Mouse (Mus musculus) CH12.LX (cell line): ENCODE data around the gene Tm4sf19. TPM values are rescaled to one million over a fixed set of nuclear protein-coding genes. Genes with fewer than 3 reads are reported as not detected.

Experiments used
- DNase-seq: peaks from one replicate; pipeline ENCODE4 v3.0.0-alpha.2; 2013; ENCODE audit errors: extremely low read depth
- H3K27ac ChIP-seq: 2 replicates; pipeline ENCODE4 v1.5.1; 2012; ENCODE audit warnings: low read depth, mild to moderate bottlenecking, control low read depth, moderate library complexity; ENCODE audit not compliant: insufficient read depth
- H3K27me3 ChIP-seq: replicated peaks from 2 replicates; pipeline ENCODE3; 2012; ENCODE audit warnings: inconsistent platforms
- H3K36me3 ChIP-seq, 2 experiments: replicated peaks in 1 of 2; 2 replicates each; pipeline versions ENCODE3 to v1.6.1; 2012; ENCODE audit warnings: inconsistent platforms in 1 of 2, low read length in 1 of 2, mild to moderate bottlenecking in 1 of 2, mixed read lengths in 1 of 2, moderate library complexity in 1 of 2; ENCODE audit not compliant: control insufficient read depth in 1 of 2, insufficient read depth in 1 of 2
- H3K4me1 ChIP-seq, 2 experiments: 2 replicates each; pipeline ENCODE4 v1.6.1; 2012; ENCODE audit warnings: inconsistent platforms in 1 of 2, moderate library complexity in 1 of 2; ENCODE audit not compliant: insufficient read depth in 2 of 2, control insufficient read depth in 1 of 2
- H3K4me2 ChIP-seq: 2 replicates; pipeline ENCODE4 v1.6.1; 2012; ENCODE audit warnings: low read depth, mild to moderate bottlenecking, control low read depth; ENCODE audit not compliant: poor library complexity, insufficient read depth, severe bottlenecking
- H3K4me3 ChIP-seq, 3 experiments: fragments of 150-350 bp in 1 of 3; sonication (generic) in 1 of 3; replicated peaks in 1 of 3; 2 replicates each; pipeline versions ENCODE3 to v1.5.1; 2011 to 2012; ENCODE audit warnings: low read depth in 2 of 3, low read length in 2 of 3, mild to moderate bottlenecking in 2 of 3, moderate library complexity in 2 of 3, control low read depth in 1 of 3, improper control_type of control experiment in 1 of 3, inconsistent platforms in 1 of 3, mixed read lengths in 1 of 3; ENCODE audit not compliant: poor library complexity in 1 of 3
- H3K79me2 ChIP-seq: replicated peaks from 2 replicates; pipeline ENCODE4 v1.6.1; 2012; ENCODE audit warnings: mild to moderate bottlenecking, moderate library complexity; ENCODE audit not compliant: control insufficient read depth, poor library complexity, insufficient read depth, severe bottlenecking; ENCODE audit errors: extremely low read depth
- H3K9ac ChIP-seq: 2 replicates; pipeline ENCODE4 v1.6.1; 2012; ENCODE audit warnings: low read depth, mild to moderate bottlenecking, control low read depth, moderate library complexity; ENCODE audit not compliant: insufficient read depth
- H3K9me3 ChIP-seq: replicated peaks from 2 replicates; pipeline ENCODE3; 2012; ENCODE audit warnings: low read length, inconsistent platforms, mixed read lengths
- BHLHE40 ChIP-seq: IDR thresholded peaks from 2 replicates; pipeline ENCODE4 v1.6.1; 2011; ENCODE audit warnings: mild to moderate bottlenecking, low read depth, low read length, improper control_type of control experiment
- CHD1 ChIP-seq: IDR thresholded peaks from 2 replicates; pipeline ENCODE4 v1.6.1; 2012; ENCODE audit warnings: low read depth, low read length, improper control_type of control experiment, inconsistent platforms
- CHD2 ChIP-seq: IDR thresholded peaks from 2 replicates; pipeline ENCODE4 v1.6.1; 2011; ENCODE audit warnings: low read length, improper control_type of control experiment
- ELF1 ChIP-seq: IDR thresholded peaks from 2 replicates; pipeline ENCODE4 v1.6.1; 2014; ENCODE audit warnings: low read depth, mild to moderate bottlenecking, inconsistent platforms, low read length, improper control_type of control experiment
- ETS1 ChIP-seq: conservative IDR thresholded peaks from 2 replicates; pipeline ENCODE4 v1.6.1; 2012; ENCODE audit warnings: low read depth, mild to moderate bottlenecking, inconsistent platforms, low read length, improper control_type of control experiment, moderate library complexity
- GABPA ChIP-seq: IDR thresholded peaks from 2 replicates; pipeline ENCODE4 v1.6.1; 2012; ENCODE audit warnings: low read depth, low read length, improper control_type of control experiment, inconsistent platforms; ENCODE audit not compliant: insufficient replicate concordance
- HCFC1 ChIP-seq: IDR thresholded peaks from 2 replicates; pipeline ENCODE4 v1.6.1; 2012; ENCODE audit warnings: low read depth, mild to moderate bottlenecking, inconsistent platforms, low read length, improper control_type of control experiment
- JUND ChIP-seq: conservative IDR thresholded peaks from 2 replicates; pipeline ENCODE4 v1.6.1; 2011; ENCODE audit warnings: low read depth, low read length, improper control_type of control experiment
- MAFK ChIP-seq: IDR thresholded peaks from 2 replicates; pipeline ENCODE4 v1.6.1; 2011; ENCODE audit warnings: low read length, improper control_type of control experiment; ENCODE audit not compliant: insufficient replicate concordance
- MAX ChIP-seq: IDR thresholded peaks from 2 replicates; pipeline ENCODE4 v1.6.1; 2011; ENCODE audit warnings: low read length, improper control_type of control experiment
- MAZ ChIP-seq: IDR thresholded peaks from 2 replicates; pipeline ENCODE4 v1.6.1; 2012; ENCODE audit warnings: low read depth, mild to moderate bottlenecking, inconsistent platforms, low read length, improper control_type of control experiment, moderate library complexity
- MXI1 ChIP-seq: IDR thresholded peaks from 2 replicates; pipeline ENCODE4 v1.6.1; 2011; ENCODE audit warnings: mild to moderate bottlenecking, low read depth, low read length, improper control_type of control experiment
- MYC ChIP-seq: IDR thresholded peaks from 2 replicates; pipeline ENCODE4 v1.6.1; 2011; ENCODE audit warnings: low read depth, mild to moderate bottlenecking, improper control_type of control experiment, low read length
- NRF1 ChIP-seq: IDR thresholded peaks from 2 replicates; pipeline ENCODE4 v1.6.1; 2014; ENCODE audit warnings: low read depth, mild to moderate bottlenecking, inconsistent platforms, low read length, improper control_type of control experiment, moderate library complexity
- POLR2A ChIP-seq: IDR thresholded peaks from 2 replicates; pipeline ENCODE4 v1.6.1; 2011; ENCODE audit warnings: low read depth, mild to moderate bottlenecking, improper control_type of control experiment, low read length
- POLR2AphosphoS2 ChIP-seq: IDR thresholded peaks from 2 replicates; pipeline ENCODE4 v1.6.1; 2011; ENCODE audit warnings: low read depth, low read length, improper control_type of control experiment
- SIN3A ChIP-seq: IDR thresholded peaks from 2 replicates; pipeline ENCODE4 v1.6.1; 2012; ENCODE audit warnings: low read length, improper control_type of control experiment, inconsistent platforms
- SMC3 ChIP-seq: IDR thresholded peaks from 2 replicates; pipeline ENCODE4 v1.6.1; 2011; ENCODE audit warnings: low read depth, low read length, improper control_type of control experiment
- TBP ChIP-seq: conservative IDR thresholded peaks from 2 replicates; pipeline ENCODE4 v1.6.1; 2011; ENCODE audit warnings: low read depth, low read length, improper control_type of control experiment
- USF1 ChIP-seq: IDR thresholded peaks from 2 replicates; pipeline ENCODE4 v1.6.1; 2014; ENCODE audit warnings: low read depth, mild to moderate bottlenecking, inconsistent platforms, low read length, improper control_type of control experiment
- ZC3H11A ChIP-seq: IDR thresholded peaks from 2 replicates; pipeline ENCODE4 v1.6.1; 2012; ENCODE audit warnings: low read depth, mild to moderate bottlenecking, inconsistent platforms, low read length, improper control_type of control experiment
- ZKSCAN1 ChIP-seq: IDR thresholded peaks from 2 replicates; pipeline ENCODE4 v1.6.1; 2012; ENCODE audit warnings: low read depth, inconsistent platforms, low read length, improper control_type of control experiment, borderline replicate concordance
- ZMIZ1 ChIP-seq: IDR thresholded peaks from 2 replicates; pipeline ENCODE4 v1.6.1; 2012; ENCODE audit warnings: low read depth, mild to moderate bottlenecking, inconsistent platforms, low read length, improper control_type of control experiment
- ZNF384 ChIP-seq: IDR thresholded peaks from 2 replicates; pipeline ENCODE4 v1.6.1; 2012; ENCODE audit warnings: low read depth, low read length, improper control_type of control experiment, inconsistent platforms
- dilution Hi-C: fragments of 300-500 bp; cut with MboI; formaldehyde crosslinking; loops from 2 replicates; pipeline ENCODE4 v1.14.3; 2020; ENCODE audit warnings: low sequenced_read_pairs; ENCODE audit not compliant: extremely low pct_unique_long_range_greater_than_20kb, extremely low pct_ligation_motif_present
- in situ Hi-C: fragments of 300-500 bp; cut with MboI; formaldehyde crosslinking; loops from 3 replicates; pipeline ENCODE4 v1.14.3; 2019; ENCODE audit warnings: low sequenced_read_pairs, low pct_ligation_motif_present, low pct_unique_long_range_greater_than_20kb, mixed read lengths
- polyA plus RNA-seq: library from polyadenylated mRNA; unstranded; fragments of >175 nt; gene quantifications from 2 replicates; pipeline ENCODE4 v1.2.1, GENCODE M21; 2012; ENCODE audit warnings: low read depth; ENCODE audit not compliant: insufficient read length
- total RNA-seq, 2 experiments: library from RNA; depleted of rRNA; stranded (reverse); fragments of 300-350 nt in 1 of 2; fragments of >200 nt in 1 of 2; gene quantifications; 2 replicates each; pipeline ENCODE4 v1.2.3; 2012 to 2014

Tm4sf19 gene
- total and polyA plus RNA-seq, 3 experiments, result 0.25 to 1.3 (median 0.78) TPM

DNA sequence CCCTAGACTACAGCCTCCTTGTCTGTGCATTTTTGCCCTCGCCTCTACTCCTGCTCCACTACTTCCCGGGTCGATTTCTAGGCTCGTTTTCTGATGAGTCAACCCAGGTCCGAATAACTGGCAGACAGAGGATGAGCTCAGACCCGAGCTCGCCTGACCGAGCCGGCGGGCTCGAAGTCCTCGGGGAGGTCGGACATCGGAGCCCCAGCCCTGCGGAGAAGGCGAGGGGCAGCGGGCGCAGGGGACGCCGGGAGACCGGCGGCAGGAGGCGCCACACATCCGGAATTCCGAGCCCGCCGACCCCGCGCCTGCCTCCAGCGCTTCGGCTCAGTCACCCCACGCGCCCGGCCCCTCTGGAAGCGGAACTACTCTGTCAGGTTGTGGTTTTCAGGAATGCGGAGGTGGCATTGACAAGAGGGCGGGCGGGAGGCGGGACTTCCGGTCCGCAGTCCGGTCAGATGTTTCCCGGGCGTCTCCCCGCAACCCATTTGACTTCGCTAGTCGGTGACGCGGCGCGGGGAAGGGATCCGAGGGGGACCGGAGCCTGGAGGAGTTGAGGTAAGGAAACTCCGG, 30.3 kb downstream of the Tm4sf19 start, which contains the start of gene Pcyt1a (continued):
- TF ChIP-seq MAZ, result peak; percentile 90
- peak; percentile 68 for TF ChIP-seq BHLHE40
- TF ChIP-seq HCFC1, result peak; percentile 88
- no peak; the same call in 1 of the 2 replicates for TF ChIP-seq MAX
- TF ChIP-seq CHD2, result 0 out of 2 replicates have a peak, but pooled peaks have one; percentile 49
- TF ChIP-seq ZKSCAN1, result no peak
- no peak for TF ChIP-seq JUND
- no peak for TF ChIP-seq ZNF384
- no peak for TF ChIP-seq SMC3
- TF ChIP-seq CHD1, result no peak
- 0 out of 2 replicates have a peak, but pooled peaks have one; percentile 17 for TF ChIP-seq MYC
- no peak for TF ChIP-seq MAFK
- peak; percentile 91 for TF ChIP-seq ELF1
- peak; percentile 29; the same call in 1 of the 2 replicates for TF ChIP-seq USF1
- peak; percentile 68; the same call in 1 of the 2 replicates for TF ChIP-seq ZMIZ1
- TF ChIP-seq MXI1, result peak; percentile 92
- TF ChIP-seq GABPA, result no peak
- peak; percentile 94 for TF ChIP-seq SIN3A
- TF ChIP-seq ZC3H11A, result no peak
- peak; percentile 52; the same call in 1 of the 2 replicates for TF ChIP-seq ETS1
- TF ChIP-seq POLR2A, result peak; percentile 82
- peak; percentile 49 for TF ChIP-seq NRF1
- peak; percentile 66 for TF ChIP-seq TBP

DNA sequence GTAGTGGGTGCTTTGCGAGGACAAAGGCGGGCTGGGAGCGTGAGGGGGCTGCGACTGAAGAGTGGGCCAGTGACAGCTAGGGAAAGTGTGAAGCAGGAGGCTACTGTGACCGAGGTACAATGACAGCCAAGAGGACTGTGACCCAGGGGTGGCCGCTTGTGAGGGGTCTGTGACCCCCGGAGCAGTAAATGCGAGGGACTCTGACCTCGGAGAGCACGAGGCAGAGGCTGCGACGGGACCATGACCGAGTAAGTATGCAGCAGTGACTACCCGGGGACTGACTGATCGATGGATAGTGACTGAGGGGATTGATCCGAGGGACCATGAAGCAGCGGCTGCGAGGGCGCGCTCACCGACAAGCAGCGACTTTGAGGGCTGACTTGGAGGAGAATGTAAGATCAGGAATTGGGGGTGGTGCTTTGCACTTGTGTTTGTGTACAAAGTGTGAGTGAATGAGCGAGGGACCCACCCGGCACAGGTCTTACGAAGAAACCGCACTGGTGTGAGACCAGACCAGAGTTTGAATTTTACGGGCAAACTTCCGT, 30.8 kb downstream of the Tm4sf19 start:
- peaks cover 3 to 32% of the 10 kb centered on the region in 2 experiments; a peak in 3 of 4 replicates for H3K4me1 ChIP-seq
- peaks cover 2% of the 10 kb centered on the region; the same call in 1 of the 2 replicates for H3K79me2 ChIP-seq
- dilution Hi-C loops, result no loop called here
- peak overlapping the region; percentile 65 to 86 (median 78) for H3K4me3 ChIP-seq
- H3K27ac ChIP-seq, result no peak overlapping the region
- in situ Hi-C loops, result no loop called here
- peak; percentile 14 for DNase-seq
- H3K9me3 ChIP-seq, result no peaks in the 10 kb centered on the region
- no peaks in the 10 kb centered on the region for H3K36me3 ChIP-seq
- no peak for TF ChIP-seq ZMIZ1
- no peak for TF ChIP-seq BHLHE40
- TF ChIP-seq HCFC1, result no peak
- no peak for TF ChIP-seq ELF1
- no peak for TF ChIP-seq POLR2AphosphoS2
- H3K9ac ChIP-seq, result peak overlapping the region; percentile 77
- H3K4me2 ChIP-seq, result peak overlapping the region; percentile 33
- H3K27me3 ChIP-seq, result no peaks in the 10 kb centered on the region
